Mouse (Mus musculus) liver, embryonic 13.5 days (tissue): ENCODE results near the gene Ly6c2. TPM values are rescaled to one million over a fixed set of nuclear protein-coding genes. Genes with fewer than 3 reads are reported as not detected.
"Not testable (repeated sequence)": the region's sequence is repeated elsewhere in the genome, so short reads cannot be mapped to it uniquely, and the experiment has no call there.

Source experiments
- ATAC-seq: fragments of 200-750 bp; cut with Nextera tagmentation; 2 replicates; pipeline ENCODE4 v1.8.0; 2017; ENCODE audit warnings: low read depth, mild to moderate bottlenecking, moderate number of reproducible peaks, moderate library complexity
- DNase-seq: peaks from one replicate; pipeline ENCODE4 v3.0.0; 2022
- H3K27ac ChIP-seq: fragments of 300-500 bp; sonication (generic); 2 replicates; pipeline ENCODE4 v1.5.1; 2015; ENCODE audit warnings: moderate library complexity, mild to moderate bottlenecking, inconsistent platforms
- H3K27me3 ChIP-seq: fragments of 300-500 bp; sonication (generic); 2 replicates; pipeline ENCODE4 v1.6.1; 2015; ENCODE audit warnings: mild to moderate bottlenecking, inconsistent platforms
- H3K36me3 ChIP-seq: fragments of 300-500 bp; sonication (generic); 2 replicates; pipeline ENCODE4 v1.6.1; 2015; ENCODE audit warnings: mild to moderate bottlenecking, inconsistent platforms
- H3K4me1 ChIP-seq: fragments of 300-500 bp; sonication (generic); replicated peaks from 2 replicates; pipeline ENCODE4 v1.6.1; 2015; ENCODE audit warnings: inconsistent platforms
- H3K4me2 ChIP-seq: fragments of 300-500 bp; sonication (generic); 2 replicates; pipeline ENCODE4 v1.6.1; 2015; ENCODE audit warnings: inconsistent platforms, mild to moderate bottlenecking, moderate library complexity
- H3K4me3 ChIP-seq: fragments of 300-500 bp; sonication (generic); replicated peaks from 2 replicates; pipeline ENCODE4 v1.5.1; 2015; ENCODE audit warnings: mild to moderate bottlenecking, inconsistent platforms
- H3K9ac ChIP-seq: fragments of 300-500 bp; sonication (generic); 2 replicates; pipeline ENCODE4 v1.6.1; 2015; ENCODE audit warnings: mild to moderate bottlenecking, inconsistent platforms
- H3K9me3 ChIP-seq: fragments of 300-500 bp; sonication (generic); replicated peaks from 2 replicates; pipeline ENCODE4 v1.6.1; 2016; ENCODE audit warnings: inconsistent platforms
- WGBS: fragments of 180-500 bp; shearing (Covaris S2); methylation state at CpG from one replicate; pipeline ENCODE4 v1.1.7; 2015; ENCODE audit not compliant: insufficient replicate concordance; 5-methylcytosine and 5-hydroxymethylcytosine counted together
- polyA plus RNA-seq: library from polyadenylated mRNA; unstranded; fragments of >200 nt; fragmentation: Nextera tagmentation; extraction: Ambion mirVana; gene quantifications from 2 replicates; pipeline ENCODE4 v1.2.1, GENCODE M21; 2015

Gene Ly6c2
- polyA plus RNA-seq, result 8.9 and 10.4 TPM in 2 replicates

DNA sequence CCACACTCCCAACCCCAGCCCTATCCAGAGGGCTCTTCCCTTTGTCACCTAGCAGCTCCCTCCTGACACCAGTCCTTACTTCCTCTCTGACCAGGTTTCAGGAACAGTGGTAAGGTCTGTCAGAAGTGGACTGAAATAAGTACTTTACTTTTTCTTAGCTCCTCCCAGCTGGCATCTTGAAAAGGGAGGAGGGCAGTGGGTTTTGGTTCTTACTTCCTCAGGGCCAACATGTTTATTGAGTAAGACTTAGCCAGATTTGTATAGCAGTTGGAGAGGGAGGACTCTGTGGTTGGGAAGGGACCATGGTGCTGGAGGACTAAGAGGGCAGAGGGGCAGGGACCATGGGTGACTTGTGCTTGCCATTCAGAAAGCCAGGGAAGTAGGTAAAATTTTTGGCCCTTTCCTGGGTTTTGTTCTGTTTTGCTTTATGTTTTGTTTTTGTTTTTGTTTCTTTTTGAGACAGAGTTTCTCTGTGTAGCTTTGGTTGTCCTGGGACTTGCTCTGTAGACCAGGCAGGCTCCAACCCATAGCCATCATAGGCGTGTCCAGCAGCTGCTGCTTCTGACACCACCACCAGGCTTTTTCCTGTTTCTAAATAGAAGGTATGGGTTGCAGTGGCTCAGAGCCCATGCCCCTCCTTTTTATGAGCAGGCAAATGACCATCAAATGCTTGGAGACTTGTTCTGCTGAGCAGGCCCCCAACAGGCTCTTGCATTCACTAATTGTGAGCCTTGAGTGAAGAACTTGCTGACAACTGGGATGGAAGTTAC is at the start of gene Ly6c2:
Gene Ly6c2 (minus strand): TSS at position 110 of the 770 bp plus-strand sequence.
- H3K9ac ChIP-seq, H3K4me2 ChIP-seq, H3K9me3 ChIP-seq, H3K27me3 ChIP-seq, H3K4me1 ChIP-seq, H3K4me3 ChIP-seq, H3K27ac ChIP-seq, ATAC-seq, DNase-seq, H3K36me3 ChIP-seq: not testable (repeated sequence)
- 100% methylated on average over 1 of the region's 1 CpGs for WGBS

DNA sequence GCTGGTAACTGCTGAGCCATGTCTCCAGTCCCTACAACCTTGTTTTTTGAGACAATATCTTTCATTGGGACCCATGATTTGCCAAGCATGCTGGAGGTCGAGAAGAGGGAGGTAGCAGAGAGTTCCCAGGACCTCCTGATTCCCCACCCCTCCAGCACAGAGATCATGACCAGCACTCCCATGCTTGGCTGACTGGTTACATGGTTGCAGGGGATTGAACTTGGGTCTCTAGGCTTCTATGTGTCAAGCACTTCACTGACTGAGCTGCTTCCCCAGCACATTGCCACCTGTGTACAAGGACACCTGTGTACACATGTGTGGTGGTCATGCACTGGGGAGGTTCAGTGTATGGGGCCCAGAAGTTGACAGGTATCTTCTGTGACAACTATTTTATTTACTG is 45.9 kb upstream of the Ly6c2 start:
- no peak overlapping the region for H3K4me3 ChIP-seq

GRCm38 (mm10) chr15:75154940-75155339 is 43.2 kb upstream of the Ly6c2 start, which contains the start of gene Ly6g:
TSS of gene Ly6g (plus strand) at chr15:75155240.
- DNase-seq (no peak), ATAC-seq (no peak)
- Histone ChIP-seq H3K9me3 (no peaks in the 10 kb centered on the region), H3K36me3 (no peaks in the 10 kb centered on the region), H3K27ac (no peak within 1 kb of the TSS), H3K9ac (no peak within 1 kb of the TSS), H3K4me3 (no peak within 1 kb of the TSS), H3K4me2 (no peak within 1 kb of the TSS), H3K27me3 (no peaks in the 10 kb centered on the region), H3K4me1 (no peaks in the 10 kb centered on the region)
- 68% methylated on average over 1 of the region's 1 CpGs for WGBS

More for the DNA sequence above, 45.9 kb upstream of the Ly6c2 start:
- Histone ChIP-seq H3K9ac (no peak overlapping the region), H3K4me2 (no peak overlapping the region), H3K27ac (no peak overlapping the region), H3K27me3 (no peaks in the 10 kb centered on the region), H3K9me3 (no peaks in the 10 kb centered on the region), H3K4me1 (no peaks in the 10 kb centered on the region), H3K36me3 (no peaks in the 10 kb centered on the region)
- WGBS, result 14% methylated on average over 1 of the region's 1 CpGs
- DNase-seq (no peak), ATAC-seq (no peak)

DNA sequence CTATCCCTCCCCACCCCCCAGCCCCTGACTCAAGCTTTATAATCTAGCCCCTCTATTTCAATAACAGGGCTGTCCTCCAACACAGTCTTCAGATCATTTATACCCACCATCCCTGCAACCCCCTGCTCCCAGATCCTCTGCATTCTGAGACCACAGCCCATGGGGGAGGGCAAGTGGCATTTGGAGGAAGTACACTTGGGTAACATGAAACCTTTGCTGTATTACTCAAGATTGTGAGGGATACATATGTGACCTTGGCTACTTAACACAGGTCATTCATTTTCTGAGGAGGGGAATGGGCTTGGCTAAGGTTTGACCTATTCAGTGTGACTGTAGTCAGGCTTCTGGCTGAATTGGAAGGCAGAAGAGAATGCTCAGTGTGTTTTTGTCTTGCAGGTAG is 41.3 kb upstream of the Ly6c2 start:
- DNase-seq (no peak), ATAC-seq (no peak)
- no peaks in the 10 kb centered on the region for H3K4me1 ChIP-seq
- H3K4me2 ChIP-seq, result no peak overlapping the region
- H3K4me3 ChIP-seq, result no peak overlapping the region
- no peaks in the 10 kb centered on the region for H3K36me3 ChIP-seq
- H3K9ac ChIP-seq, result no peak overlapping the region
- no peak overlapping the region for H3K27ac ChIP-seq
- H3K27me3 ChIP-seq, result no peaks in the 10 kb centered on the region
- H3K9me3 ChIP-seq, result no peaks in the 10 kb centered on the region

DNA sequence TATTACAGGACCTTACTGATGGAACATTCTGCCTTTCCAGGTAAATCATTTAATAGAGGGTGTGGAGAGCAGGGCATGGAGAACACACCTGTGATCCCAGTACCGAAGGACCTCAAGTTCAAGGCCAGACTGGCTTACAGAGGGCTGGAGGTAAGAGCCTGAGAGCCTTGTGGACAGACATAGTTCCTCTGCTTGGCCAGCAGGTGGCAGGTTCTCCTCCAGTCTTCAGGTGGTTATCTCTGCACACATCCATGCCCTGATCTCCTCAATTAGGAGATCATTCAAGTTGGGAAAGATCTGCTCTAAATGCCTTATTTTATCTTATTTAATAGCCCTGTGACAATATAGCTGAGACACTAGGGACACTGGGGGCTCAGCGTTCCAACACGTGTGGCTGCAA is 32.0 kb upstream of the Ly6c2 start:
- no peak overlapping the region for H3K4me2 ChIP-seq
- H3K27ac ChIP-seq, result no peak overlapping the region
- H3K9me3 ChIP-seq, result no peaks in the 10 kb centered on the region
- WGBS, result 44% methylated on average over 3 of the region's 3 CpGs
- ATAC-seq (no peak), DNase-seq (no peak)
- no peaks in the 10 kb centered on the region for H3K36me3 ChIP-seq
- no peak overlapping the region for H3K9ac ChIP-seq
- no peaks in the 10 kb centered on the region for H3K27me3 ChIP-seq
- no peaks in the 10 kb centered on the region for H3K4me1 ChIP-seq
- no peak overlapping the region for H3K4me3 ChIP-seq

DNA sequence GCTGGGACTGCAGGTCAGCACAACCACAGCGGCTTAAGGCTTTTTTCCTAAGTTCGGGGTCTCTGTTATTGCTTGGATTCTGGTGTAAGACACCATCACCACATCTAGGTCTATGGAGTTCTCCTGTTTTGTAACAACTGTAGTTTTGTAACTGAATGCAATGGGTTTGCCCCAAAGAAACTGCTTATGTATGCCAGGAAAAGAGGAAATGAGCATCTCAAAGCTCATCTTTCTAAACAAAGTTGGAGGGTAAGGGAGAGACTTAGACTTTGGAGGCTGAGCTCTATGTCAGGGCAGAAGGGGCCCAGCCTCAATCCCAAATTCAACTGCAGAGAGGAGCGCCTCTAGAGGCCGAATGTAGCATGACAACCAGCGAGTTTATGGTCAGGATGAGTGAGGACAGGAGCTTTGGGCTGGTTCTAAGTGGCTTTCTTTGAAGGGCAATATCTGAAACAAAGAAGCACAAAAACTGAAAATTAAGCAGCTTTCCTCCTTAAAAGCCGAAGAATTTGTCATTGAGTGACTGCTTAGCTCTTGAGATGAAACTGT is 30.1 kb upstream of the Ly6c2 start:
- not testable (repeated sequence) for H3K36me3 ChIP-seq, H3K27ac ChIP-seq, H3K4me1 ChIP-seq, H3K4me2 ChIP-seq, H3K9me3 ChIP-seq, H3K4me3 ChIP-seq, H3K9ac ChIP-seq, DNase-seq, ATAC-seq, H3K27me3 ChIP-seq
- 28% methylated on average over 5 of the region's 6 CpGs for WGBS

- H3K4me1 ChIP-seq, H3K36me3 ChIP-seq, ATAC-seq, H3K4me3 ChIP-seq, DNase-seq, H3K9me3 ChIP-seq, H3K4me2 ChIP-seq, H3K27me3 ChIP-seq, H3K27ac ChIP-seq, H3K9ac ChIP-seq: not testable (repeated sequence)
- WGBS, result 40% methylated on average over 3 of the region's 3 CpGs
These were observed 26.0 kb upstream of the Ly6c2 start for GRCm38 (mm10) chr15:75137739-75138138.

DNA sequence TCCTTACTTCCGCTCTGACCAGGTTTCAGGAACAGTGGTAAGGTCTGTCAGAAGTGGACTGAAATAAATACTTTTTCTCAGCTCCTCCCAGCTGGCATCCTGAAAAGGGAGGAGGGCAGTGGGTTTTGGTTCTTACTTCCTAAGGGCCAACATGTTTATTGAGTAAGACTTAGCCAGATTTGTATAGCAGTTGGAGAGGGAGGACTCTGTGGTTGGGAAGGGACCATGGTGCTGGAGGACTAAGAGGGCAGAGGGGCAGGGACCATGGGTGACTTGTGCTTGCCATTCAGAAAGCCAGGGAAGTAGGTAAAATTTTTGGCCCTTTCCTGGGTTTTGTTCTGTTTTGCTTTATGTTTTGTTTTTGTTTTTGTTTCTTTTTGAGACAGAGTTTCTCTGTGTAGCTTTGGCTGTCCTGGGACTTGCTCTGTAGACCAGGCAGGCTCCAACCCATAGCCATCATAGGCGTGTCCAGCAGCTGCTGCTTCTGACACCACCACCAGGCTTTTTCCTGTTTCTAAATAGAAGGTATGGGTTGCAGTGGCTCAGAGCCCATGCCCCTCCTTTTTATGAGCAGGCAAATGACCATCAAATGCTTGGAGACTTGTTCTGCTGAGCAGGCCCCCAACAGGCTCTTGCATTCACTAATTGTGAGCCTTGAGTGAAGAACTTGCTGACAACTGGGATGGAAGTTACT is 23.5 kb upstream of the Ly6c2 start:
- not testable (repeated sequence) for H3K27ac ChIP-seq, H3K27me3 ChIP-seq, H3K9ac ChIP-seq, H3K4me2 ChIP-seq, H3K4me1 ChIP-seq, ATAC-seq, H3K4me3 ChIP-seq, H3K9me3 ChIP-seq, H3K36me3 ChIP-seq, DNase-seq
- WGBS, result 43% methylated on average over 2 of the region's 2 CpGs

GRCm38 (mm10) chr15:75132346-75132745 is 20.6 kb upstream of the Ly6c2 start:
- not testable (repeated sequence) for ATAC-seq, DNase-seq
- 50% methylated on average over 2 of the region's 2 CpGs for WGBS

DNA sequence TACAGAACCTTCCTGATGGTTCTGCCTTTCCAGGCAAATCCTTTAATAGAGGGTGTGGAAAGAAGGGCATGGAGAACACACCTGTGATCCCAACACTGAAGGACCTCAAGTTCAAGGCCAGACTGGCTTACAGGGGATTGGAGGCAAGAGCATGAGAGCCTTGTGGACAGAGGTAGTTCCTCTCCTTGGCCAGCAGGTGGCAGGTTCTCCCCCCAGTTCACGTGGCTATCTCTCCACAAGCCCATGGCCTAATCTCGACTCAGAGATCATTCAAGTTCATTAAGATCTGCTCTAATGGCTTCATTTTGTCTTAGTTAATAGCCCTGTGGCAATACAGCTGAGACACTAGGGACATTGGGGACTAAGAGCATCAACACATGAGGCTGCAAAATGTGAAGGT is 8.3 kb upstream of the Ly6c2 start:
- H3K36me3 ChIP-seq, result no peaks in the 10 kb centered on the region
- no peak overlapping the region for H3K4me3 ChIP-seq
- H3K27ac ChIP-seq, result no peak overlapping the region
- 6% methylated on average over 2 of the region's 2 CpGs for WGBS
- no peaks in the 10 kb centered on the region for H3K27me3 ChIP-seq
- ATAC-seq (no peak), DNase-seq (no peak)
- no peaks in the 10 kb centered on the region for H3K9me3 ChIP-seq
- H3K9ac ChIP-seq, result no peak overlapping the region
- no peak overlapping the region for H3K4me2 ChIP-seq
- no peaks in the 10 kb centered on the region for H3K4me1 ChIP-seq

More at GRCm38 (mm10) chr15:75132346-75132745, 20.6 kb upstream of the Ly6c2 start:
- not testable (repeated sequence) for H3K9me3 ChIP-seq, H3K4me2 ChIP-seq, H3K36me3 ChIP-seq, H3K4me3 ChIP-seq, H3K9ac ChIP-seq, H3K4me1 ChIP-seq, H3K27me3 ChIP-seq, H3K27ac ChIP-seq

DNA sequence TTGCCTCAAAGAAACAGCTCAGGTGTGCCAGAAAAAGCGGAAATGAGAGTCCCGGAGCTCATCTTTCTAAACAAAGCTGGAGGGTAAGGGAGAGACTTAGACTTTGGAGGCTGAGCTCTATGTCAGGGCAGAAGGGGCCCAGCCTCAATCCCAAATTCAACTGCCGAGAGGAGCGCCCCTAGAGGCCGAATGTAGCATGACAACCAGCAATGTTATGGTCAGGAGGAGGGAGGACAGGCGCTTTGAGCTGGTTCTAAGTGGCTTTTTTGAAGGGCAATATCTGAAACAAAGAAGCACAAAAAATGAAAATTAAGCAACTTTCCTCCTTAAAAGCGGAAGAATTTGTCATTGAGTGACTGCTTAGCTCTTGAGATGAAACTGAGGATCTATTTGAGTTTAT is 7.0 kb upstream of the Ly6c2 start:
- not testable (repeated sequence) for DNase-seq
- 19% methylated on average over 5 of the region's 7 CpGs for WGBS

More for the DNA sequence above, 7.0 kb upstream of the Ly6c2 start:
- H3K4me3 ChIP-seq, H3K9ac ChIP-seq, H3K27ac ChIP-seq, H3K27me3 ChIP-seq, H3K9me3 ChIP-seq, H3K4me2 ChIP-seq, H3K36me3 ChIP-seq, H3K4me1 ChIP-seq, ATAC-seq: not testable (repeated sequence)
